Mouse (Mus musculus) liver, embryonic 14.5 days (tissue): Measurements from ENCODE around the gene Mpped2.

ENCODE experiments used
- CTCF ChIP-seq: IDR thresholded peaks from 2 replicates; pipeline ENCODE4 v1.5.1; 2016; ENCODE audit warnings: antibody characterized with exemption, low read depth, control low read depth
- EP300 ChIP-seq: IDR thresholded peaks from 2 replicates; pipeline ENCODE4 v1.6.1; 2016; ENCODE audit warnings: antibody characterized with exemption, low read depth

GRCm38 (mm10) chr2:106828573-106829310 lies 135.7 kb downstream of the Mpped2 start:
- TF ChIP-seq CTCF (no peak), EP300 (no peak)
